21 mouse cellular contexts compared by ENCODE assay signal in genomic region chr7:114883602-114884001, GRCm38 (mm10).
DNase-seq lines count a peak whose midpoint lies in the region; ATAC-seq and TF ChIP-seq lines count a peak whose summit lies in the region.
"Had no signal": no experiment of that assay in that cellular context is flagged by ENCODE, and none has a peak within 500 bp of the region (broad histone marks: within the 10 kb centered on the region; RNA-seq: fewer than 3 reads in every experiment).

No protein-coding gene starts in this region.

- no peak overlapping the region for H3K4me3 ChIP-seq in forebrain, embryonic 14.5 days (ENCODE audit: low read depth, low read length)
- no peak overlapping the region for H3K4me3 ChIP-seq in forebrain, embryonic 10.5 days
- H3K4me3 ChIP-seq in hindbrain, postnatal 0 days (ENCODE audit: low read length): no peak overlapping the region
- H3K4me3 ChIP-seq in hindbrain, embryonic 16.5 days (ENCODE audit: low read length): no peak overlapping the region
- H3K4me3 ChIP-seq in midbrain, embryonic 10.5 days: no peak overlapping the region
- H3K4me3 ChIP-seq: heart, embryonic 13.5 days; limb, embryonic 10.5 days had no signal

- no peak overlapping the region for H3K4me2 ChIP-seq in forebrain, embryonic 14.5 days (ENCODE audit: low read length)
- H3K4me2 ChIP-seq in hindbrain, postnatal 0 days (ENCODE audit: low read depth, low read length): no peak overlapping the region
- no peak overlapping the region for H3K4me2 ChIP-seq in hindbrain, embryonic 16.5 days (ENCODE audit: low read length)
- H3K4me2 ChIP-seq: heart, embryonic 13.5 days; hindbrain, embryonic 14.5 days had no signal

- no peaks in the 10 kb centered on the region for H3K9me3 ChIP-seq in forebrain, embryonic 14.5 days (replicated peaks; ENCODE audit: control insufficient read depth, low read length)
- H3K9me3 ChIP-seq in forebrain, embryonic 10.5 days: no peaks in the 10 kb centered on the region
- H3K9me3 ChIP-seq in hindbrain, postnatal 0 days (ENCODE audit: low read length): no peaks in the 10 kb centered on the region
- H3K9me3 ChIP-seq in hindbrain, embryonic 16.5 days (ENCODE audit: control insufficient read depth, low read length): no peaks in the 10 kb centered on the region
- no peaks in the 10 kb centered on the region for H3K9me3 ChIP-seq in midbrain, embryonic 10.5 days (replicated peaks)
- H3K9me3 ChIP-seq: heart, embryonic 13.5 days; limb, embryonic 10.5 days had no signal

- H3K27me3 ChIP-seq in forebrain, embryonic 14.5 days (replicated peaks; ENCODE audit: control insufficient read depth, insufficient read depth, low read length): no peaks in the 10 kb centered on the region
- H3K27me3 ChIP-seq in forebrain, embryonic 10.5 days (ENCODE audit: poor library complexity, severe bottlenecking): no peaks in the 10 kb centered on the region
- no peaks in the 10 kb centered on the region for H3K27me3 ChIP-seq in hindbrain, postnatal 0 days (ENCODE audit: insufficient read depth, low read length)
- no peaks in the 10 kb centered on the region for H3K27me3 ChIP-seq in hindbrain, embryonic 16.5 days (replicated peaks; ENCODE audit: control insufficient read depth, insufficient read depth, low read length)
- no peaks in the 10 kb centered on the region for H3K27me3 ChIP-seq in midbrain, embryonic 10.5 days (ENCODE audit: low read depth, poor library complexity, severe bottlenecking)
- H3K27me3 ChIP-seq: CH12.LX; heart, embryonic 13.5 days had no signal

- no peak overlapping the region for H3K9ac ChIP-seq in forebrain, embryonic 14.5 days (ENCODE audit: low read length)
- H3K9ac ChIP-seq in hindbrain, postnatal 0 days (replicated peaks; ENCODE audit: low read length): no peak overlapping the region
- H3K9ac ChIP-seq in hindbrain, embryonic 16.5 days (ENCODE audit: low read depth, low read length): no peak overlapping the region
- H3K9ac ChIP-seq: heart, embryonic 13.5 days; hindbrain, embryonic 14.5 days; liver, postnatal 0 days had no signal

- H3K4me1 ChIP-seq in forebrain, embryonic 14.5 days (ENCODE audit: control insufficient read depth, insufficient read depth, low read length): peaks cover 5% of the 10 kb centered on the region; the same call in 1 of the 2 replicates
- no peaks in the 10 kb centered on the region for H3K4me1 ChIP-seq in forebrain, embryonic 10.5 days
- no peaks in the 10 kb centered on the region for H3K4me1 ChIP-seq in hindbrain, postnatal 0 days (ENCODE audit: insufficient read depth, low read length)
- H3K4me1 ChIP-seq in hindbrain, embryonic 16.5 days (ENCODE audit: control insufficient read depth, insufficient read depth, low read depth, low read length): no peaks in the 10 kb centered on the region; the same call in 1 of the 2 replicates
- H3K4me1 ChIP-seq in midbrain, embryonic 10.5 days: no peaks in the 10 kb centered on the region
- H3K4me1 ChIP-seq: heart, embryonic 13.5 days; limb, embryonic 10.5 days had no signal

- no peak for TF ChIP-seq CTCF in hindbrain, postnatal 0 days (IDR thresholded peaks at IDR 0.05; ENCODE audit: low read depth)

- H3K27ac ChIP-seq in forebrain, embryonic 14.5 days (ENCODE audit: low read depth, low read length): no peak overlapping the region
- H3K27ac ChIP-seq in forebrain, embryonic 10.5 days: no peak overlapping the region
- H3K27ac ChIP-seq in hindbrain, postnatal 0 days: peak overlapping the region; percentile 5; the same call in 1 of the 2 replicates
- H3K27ac ChIP-seq in hindbrain, embryonic 16.5 days (ENCODE audit: low read depth, low read length): no peak overlapping the region
- H3K27ac ChIP-seq in midbrain, embryonic 10.5 days (replicated peaks): no peak overlapping the region
- H3K27ac ChIP-seq: heart, embryonic 13.5 days; hindbrain, embryonic 14.5 days; limb, embryonic 10.5 days; stomach, postnatal 0 days had no signal

- no peak for ATAC-seq in forebrain, embryonic 14.5 days
- no peak for ATAC-seq in hindbrain, postnatal 0 days
- ATAC-seq in hindbrain, embryonic 16.5 days: no peak
- ATAC-seq: intestine, embryonic 16.5 days; liver, postnatal 0 days had no signal

- DNase-seq in forebrain, embryonic 14.5 days (ENCODE audit: low spot score): peak; percentile 28
- no peak for DNase-seq in forebrain, embryonic 10.5 days (ENCODE audit: extremely low spot score, low spot score)
- peak; percentile 34 for DNase-seq in hindbrain, postnatal 0 days (ENCODE audit: low spot score)
- DNase-seq in Muller cell, postnatal 12 days (ENCODE audit: inconsistent ontology term): peak; percentile 36
- DNase-seq in layer of hippocampus, adult 8-10 months (ENCODE audit: low spot score in 2 of 2): peak; percentile 18 to 44
- DNase-seq in yolk sac, embryonic 10.5 days (ENCODE audit: low spot score): no peak
- no peak for DNase-seq in midbrain, embryonic 10.5 days (ENCODE audit: low spot score)
- DNase-seq: adrenal gland, postnatal 36 days; cerebellum, postnatal 25 days; embryo, embryonic 11 days; heart, adult 18-20 months; liver, postnatal 0 days; lung, postnatal 10 days; midbrain, embryonic 14.5 days had no signal

- WGBS in forebrain, embryonic 14.5 days: 81% methylated on average over 2 of the region's 2 CpGs
- WGBS in forebrain, embryonic 10.5 days: 91% methylated on average over 2 of the region's 2 CpGs
- WGBS in hindbrain, postnatal 0 days: 67% methylated on average over 2 of the region's 2 CpGs
- WGBS in hindbrain, embryonic 16.5 days: 71% methylated on average over 2 of the region's 2 CpGs
- WGBS in midbrain, embryonic 10.5 days: 94% methylated on average over 2 of the region's 2 CpGs

- no peaks in the 10 kb centered on the region for H3K36me3 ChIP-seq in forebrain, embryonic 14.5 days (ENCODE audit: control insufficient read depth, insufficient read depth, low read length)
- H3K36me3 ChIP-seq in forebrain, embryonic 10.5 days (replicated peaks): no peaks in the 10 kb centered on the region
- H3K36me3 ChIP-seq in hindbrain, postnatal 0 days (ENCODE audit: insufficient read depth, low read length): no peaks in the 10 kb centered on the region
- no peaks in the 10 kb centered on the region for H3K36me3 ChIP-seq in hindbrain, embryonic 16.5 days (ENCODE audit: control insufficient read depth, insufficient read depth, low read length)
- no peaks in the 10 kb centered on the region for H3K36me3 ChIP-seq in midbrain, embryonic 10.5 days
- H3K36me3 ChIP-seq: heart, embryonic 13.5 days; limb, embryonic 10.5 days had no signal

Comparison
In these comparisons a context has a peak if more than half of its experiments do, and no peak if none do; other contexts are left out.
1. DNase-seq: peak in forebrain, embryonic 14.5 days (single experiment), hindbrain, postnatal 0 days (single experiment), Muller cell, postnatal 12 days (single experiment) and layer of hippocampus, adult 8-10 months (2 of 2); none in forebrain, embryonic 10.5 days (single experiment), yolk sac, embryonic 10.5 days (single experiment) and midbrain, embryonic 10.5 days (single experiment).